Comparison of ENCODE assay signal across 8 mouse cellular contexts in the genomic region with DNA sequence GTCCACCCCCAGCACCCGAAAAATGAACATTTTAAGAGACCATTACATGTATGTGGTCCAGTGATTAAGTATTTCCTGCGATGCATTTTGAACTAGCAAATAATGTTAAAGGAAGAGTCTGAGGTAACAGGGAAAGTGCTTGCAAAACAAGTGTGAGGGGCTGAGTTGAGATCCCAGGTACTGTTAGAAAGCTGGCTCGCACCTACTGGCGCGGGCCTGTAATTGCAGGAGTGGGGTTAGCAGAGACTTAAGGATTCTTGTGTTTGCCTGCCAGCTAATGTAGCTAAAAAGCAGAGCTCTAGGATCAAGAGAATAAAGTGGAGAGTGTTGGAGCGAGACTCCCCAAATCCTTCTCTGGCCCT. TPM values are rescaled to one million over a fixed set of nuclear protein-coding genes. Genes with fewer than 3 reads are reported as not detected.
DNase-seq lines count a peak whose midpoint lies in the region; ATAC-seq and TF ChIP-seq lines count a peak whose summit lies in the region.

No protein-coding gene starts in this region.

- no peak for TF ChIP-seq EP300 in lung, postnatal 0 days (IDR thresholded peaks at IDR 0.05)

- no peak for TF ChIP-seq POLR2A in cortical plate, adult 2 months (IDR thresholded peaks at IDR 0.05; ENCODE audit: extremely low read depth, insufficient read depth, low read length)

- peak; percentile 59 for TF ChIP-seq CTCF in cortical plate, adult 2 months (IDR thresholded peaks at IDR 0.05; ENCODE audit: extremely low read depth, insufficient read depth, low read length)
- TF ChIP-seq CTCF in lung, postnatal 0 days (IDR thresholded peaks at IDR 0.05): peak; percentile 80

- WGBS in heart, embryonic 10.5 days: 5% methylated on average over 6 of the region's 6 CpGs
- WGBS in kidney, embryonic 15.5 days: 2% methylated on average over 6 of the region's 6 CpGs
- 4% methylated on average over 6 of the region's 6 CpGs for WGBS in lung, postnatal 0 days

- H3K36me3 ChIP-seq in heart, embryonic 10.5 days: 0 out of 2 replicates have a peak, but pooled peaks cover 2% of the 10 kb centered on the region
- no peaks in the 10 kb centered on the region for H3K36me3 ChIP-seq in kidney, embryonic 15.5 days
- no peaks in the 10 kb centered on the region for H3K36me3 ChIP-seq in lung, postnatal 0 days (ENCODE audit: insufficient read depth, low read length)

- H3K27ac ChIP-seq in cortical plate, adult 2 months (ENCODE audit: insufficient read depth, low read length): peak overlapping the region; percentile 68
- H3K27ac ChIP-seq in heart, embryonic 10.5 days: peak overlapping the region; percentile 90
- H3K27ac ChIP-seq in kidney, embryonic 15.5 days: peak overlapping the region; percentile 90
- peak overlapping the region; percentile 91 for H3K27ac ChIP-seq in lung, postnatal 0 days (ENCODE audit: low read length)

- peak overlapping the region; percentile 72 for H3K4me3 ChIP-seq in cortical plate, adult 2 months (ENCODE audit: insufficient read depth, low read length)
- H3K4me3 ChIP-seq in heart, embryonic 10.5 days: peak overlapping the region; percentile 94
- peak overlapping the region; percentile 85 for H3K4me3 ChIP-seq in kidney, embryonic 15.5 days (replicated peaks)
- H3K4me3 ChIP-seq in lung, postnatal 0 days (ENCODE audit: low read depth, low read length): peak overlapping the region; percentile 69

- peak overlapping the region; percentile 85 for H3K4me2 ChIP-seq in kidney, embryonic 15.5 days
- peak overlapping the region; percentile 79 for H3K4me2 ChIP-seq in lung, postnatal 0 days (replicated peaks; ENCODE audit: low read depth, low read length)

- no peaks in the 10 kb centered on the region for H3K9me3 ChIP-seq in heart, embryonic 10.5 days
- H3K9me3 ChIP-seq in kidney, embryonic 15.5 days (replicated peaks): no peaks in the 10 kb centered on the region
- H3K9me3 ChIP-seq in lung, postnatal 0 days (ENCODE audit: low read length): no peaks in the 10 kb centered on the region

- ATAC-seq in kidney, embryonic 15.5 days (replicated peaks; ENCODE audit: low FRiP score): peak; percentile 53; the same call in 1 of the 2 replicates
- ATAC-seq in lung, postnatal 0 days: peak; percentile 56

- peaks cover 3% of the 10 kb centered on the region; the same call in 1 of the 2 replicates for H3K4me1 ChIP-seq in cortical plate, adult 2 months (ENCODE audit: control insufficient read depth, insufficient read depth, low read length)
- H3K4me1 ChIP-seq in heart, embryonic 10.5 days: peaks cover 27% of the 10 kb centered on the region
- peaks cover 43% of the 10 kb centered on the region for H3K4me1 ChIP-seq in kidney, embryonic 15.5 days
- H3K4me1 ChIP-seq in lung, postnatal 0 days (ENCODE audit: insufficient read depth, low read depth, low read length): peaks cover 6% of the 10 kb centered on the region

- DNase-seq in A20 (ENCODE audit: low read depth, low spot score) (peak; percentile 89), NIH3T3 (ENCODE audit: low read depth) (peak; percentile 90)
- DNase-seq in heart, embryonic 10.5 days (ENCODE audit: low spot score): peak; percentile 86
- peak; percentile 91 for DNase-seq in lung, postnatal 0 days (ENCODE audit: low spot score)
- peak; percentile 81 for DNase-seq in retina, embryonic 14.5 days (ENCODE audit: low spot score)
- DNase-seq in layer of hippocampus, adult 9-10 months (ENCODE audit: low spot score): no peak

- no peaks in the 10 kb centered on the region for H3K27me3 ChIP-seq in heart, embryonic 10.5 days (ENCODE audit: insufficient read depth, poor library complexity, severe bottlenecking)
- no peaks in the 10 kb centered on the region for H3K27me3 ChIP-seq in kidney, embryonic 15.5 days
- no peaks in the 10 kb centered on the region for H3K27me3 ChIP-seq in lung, postnatal 0 days (replicated peaks; ENCODE audit: insufficient read depth, low read length)

- H3K9ac ChIP-seq in kidney, embryonic 15.5 days: peak overlapping the region; percentile 73
- H3K9ac ChIP-seq in lung, postnatal 0 days (replicated peaks; ENCODE audit: low read depth): peak overlapping the region; percentile 57

RNA-seq across cellular contexts. Expression of a gene that starts 0.6 kb away (rescaled TPM):
- polyA plus RNA-seq in cortical plate, adult 2 months (2012; rRNA removed): 80.3 and 81.2 TPM in 2 replicates
- 34.3 and 37.9 TPM in 2 replicates for polyA plus RNA-seq in heart, embryonic 10.5 days (2016; fragmentation: Nextera tagmentation; extraction: Ambion mirVana)
- 43.1 and 44.0 TPM in 2 replicates for polyA plus RNA-seq in kidney, embryonic 15.5 days (2015; fragmentation: Nextera tagmentation; extraction: Ambion mirVana)
- 43.2 and 46.4 TPM in 2 replicates for polyA plus RNA-seq in lung, postnatal 0 days (2015; fragmentation: Nextera tagmentation; extraction: Ambion mirVana)

RNA-seq across cellular contexts. Expression of a gene that starts 14.3 kb away (rescaled TPM):
- polyA plus RNA-seq in cortical plate, adult 2 months (2012; rRNA removed): 9.1 and 10.2 TPM in 2 replicates
- polyA plus RNA-seq in heart, embryonic 10.5 days (2016; fragmentation: Nextera tagmentation; extraction: Ambion mirVana): 6.9 and 12.0 TPM in 2 replicates
- polyA plus RNA-seq in kidney, embryonic 15.5 days (2015; fragmentation: Nextera tagmentation; extraction: Ambion mirVana): 27.8 and 32.1 TPM in 2 replicates
- 43.9 and 44.7 TPM in 2 replicates for polyA plus RNA-seq in lung, postnatal 0 days (2015; fragmentation: Nextera tagmentation; extraction: Ambion mirVana)

RNA-seq across cellular contexts. Expression of a gene that starts 14.4 kb away (rescaled TPM):
- 5.3 and 6.0 TPM in 2 replicates for polyA plus RNA-seq in cortical plate, adult 2 months (2012; rRNA removed)
- 0.78 and 1.6 TPM in 2 replicates for polyA plus RNA-seq in heart, embryonic 10.5 days (2016; fragmentation: Nextera tagmentation; extraction: Ambion mirVana)
- polyA plus RNA-seq in kidney, embryonic 15.5 days (2015; fragmentation: Nextera tagmentation; extraction: Ambion mirVana): 3.4 and 3.8 TPM in 2 replicates
- 2.5 and 3.1 TPM in 2 replicates for polyA plus RNA-seq in lung, postnatal 0 days (2015; fragmentation: Nextera tagmentation; extraction: Ambion mirVana)

RNA-seq across cellular contexts. Expression of a gene that starts 16.8 kb away (rescaled TPM):
- 73.0 and 78.5 TPM in 2 replicates for polyA plus RNA-seq in cortical plate, adult 2 months (2012; rRNA removed)
- polyA plus RNA-seq in heart, embryonic 10.5 days (2016; fragmentation: Nextera tagmentation; extraction: Ambion mirVana): 154 and 210 TPM in 2 replicates
- 163 and 169 TPM in 2 replicates for polyA plus RNA-seq in kidney, embryonic 15.5 days (2015; fragmentation: Nextera tagmentation; extraction: Ambion mirVana)
- polyA plus RNA-seq in lung, postnatal 0 days (2015; fragmentation: Nextera tagmentation; extraction: Ambion mirVana): 60.1 and 67.2 TPM in 2 replicates

RNA-seq across cellular contexts. Expression of a gene that starts 29.7 kb away (rescaled TPM):
- polyA plus RNA-seq in cortical plate, adult 2 months (2012; rRNA removed): 98.4 and 100 TPM in 2 replicates
- 341 and 617 TPM in 2 replicates for polyA plus RNA-seq in heart, embryonic 10.5 days (2016; fragmentation: Nextera tagmentation; extraction: Ambion mirVana)
- 443 and 447 TPM in 2 replicates for polyA plus RNA-seq in kidney, embryonic 15.5 days (2015; fragmentation: Nextera tagmentation; extraction: Ambion mirVana)
- 152 and 167 TPM in 2 replicates for polyA plus RNA-seq in lung, postnatal 0 days (2015; fragmentation: Nextera tagmentation; extraction: Ambion mirVana)
